Mouse (Mus musculus) olfactory bulb, adult 2 months (tissue): ENCODE measurements at regions not wholly inside any gene's neighbourhood (a gene's known extent, or its start where the extent isn't known, plus 50 kb on each side); places are given as distances from the start of the nearest gene placed in this dataset.

ENCODE experiments used
- H3K27ac ChIP-seq: fragments of 200-500 bp; 2 replicates; pipeline ENCODE4 v1.5.1; 2012; ENCODE audit warnings: low read depth, low read length; ENCODE audit not compliant: insufficient read depth
- H3K4me1 ChIP-seq: fragments of 200-500 bp; 2 replicates; pipeline ENCODE4 v1.6.1; 2012; ENCODE audit warnings: low read length; ENCODE audit not compliant: control insufficient read depth, insufficient read depth
- H3K4me3 ChIP-seq: fragments of 200-500 bp; 2 replicates; pipeline ENCODE4 v1.5.1; 2012; ENCODE audit warnings: mild to moderate bottlenecking, low read depth, low read length, moderate library complexity; ENCODE audit not compliant: insufficient read depth
- CTCF ChIP-seq: fragments of 200-500 bp; IDR thresholded peaks from 2 replicates; pipeline ENCODE4 v1.5.1; 2012; ENCODE audit warnings: low read depth, mild to moderate bottlenecking, low read length, moderate library complexity; ENCODE audit not compliant: insufficient read depth
- POLR2A ChIP-seq: fragments of 200-500 bp; IDR thresholded peaks from 2 replicates; pipeline ENCODE4 v1.6.1; 2012; ENCODE audit warnings: mild to moderate bottlenecking, low read depth, low read length, moderate library complexity; ENCODE audit not compliant: insufficient read depth
- WGBS: fragments of 180-500 bp; shearing (Covaris S2); methylation state at CpG from one replicate; pipeline ENCODE4 v1.1.7; 2018; 5-methylcytosine and 5-hydroxymethylcytosine counted together

DNA sequence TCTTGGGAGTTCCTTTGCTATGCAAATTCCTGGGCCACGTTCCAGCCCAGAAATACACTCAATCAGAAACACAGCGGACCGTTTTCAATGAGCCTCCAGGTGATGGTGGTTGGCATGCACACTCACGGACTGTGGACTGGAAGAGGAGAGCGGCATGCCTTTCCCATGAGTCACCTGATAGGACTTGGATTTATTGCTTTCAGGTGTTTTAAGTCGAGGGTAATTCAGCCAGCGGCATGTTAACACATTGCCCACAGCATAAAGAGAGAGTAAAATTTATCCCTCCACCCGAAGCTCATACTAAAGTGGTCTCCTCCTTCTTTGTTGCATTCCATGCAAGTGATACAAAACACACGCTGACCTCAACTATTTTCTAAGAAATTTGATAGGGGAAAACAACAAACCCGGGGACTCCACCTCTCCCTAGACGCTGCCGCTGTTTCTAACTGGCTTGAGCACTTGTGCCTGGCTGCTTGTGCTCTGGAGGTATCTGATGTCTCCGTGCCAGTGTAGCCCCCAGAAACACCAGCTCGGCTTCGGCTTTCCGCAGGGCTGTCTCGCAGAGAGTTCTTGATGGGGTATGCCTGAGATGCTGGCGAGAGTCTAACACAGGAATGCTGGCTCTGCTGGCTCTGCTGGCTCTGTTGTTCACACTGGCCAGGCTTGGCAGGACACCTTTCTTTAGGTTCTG, 208.4 kb upstream of the Tgfbr2 start:
- no peak overlapping the region for H3K27ac ChIP-seq
- H3K4me1 ChIP-seq: peaks cover 3% of the 10 kb centered on the region
- WGBS: 39% methylated on average over 18 of the region's 18 CpGs
- H3K4me3 ChIP-seq: no peak overlapping the region
- TF ChIP-seq CTCF: no peak
- no peak for TF ChIP-seq POLR2A

GRCm38 (mm10) chr9:116377706-116378105, 202.5 kb upstream of the Tgfbr2 start:
- H3K27ac ChIP-seq: no peak overlapping the region
- no peak for TF ChIP-seq POLR2A
- TF ChIP-seq CTCF: no peak
- no peak overlapping the region for H3K4me3 ChIP-seq
- H3K4me1 ChIP-seq: peaks cover 6% of the 10 kb centered on the region; the same call in 1 of the 2 replicates
- 53% methylated on average over 1 of the region's 1 CpGs for WGBS

DNA sequence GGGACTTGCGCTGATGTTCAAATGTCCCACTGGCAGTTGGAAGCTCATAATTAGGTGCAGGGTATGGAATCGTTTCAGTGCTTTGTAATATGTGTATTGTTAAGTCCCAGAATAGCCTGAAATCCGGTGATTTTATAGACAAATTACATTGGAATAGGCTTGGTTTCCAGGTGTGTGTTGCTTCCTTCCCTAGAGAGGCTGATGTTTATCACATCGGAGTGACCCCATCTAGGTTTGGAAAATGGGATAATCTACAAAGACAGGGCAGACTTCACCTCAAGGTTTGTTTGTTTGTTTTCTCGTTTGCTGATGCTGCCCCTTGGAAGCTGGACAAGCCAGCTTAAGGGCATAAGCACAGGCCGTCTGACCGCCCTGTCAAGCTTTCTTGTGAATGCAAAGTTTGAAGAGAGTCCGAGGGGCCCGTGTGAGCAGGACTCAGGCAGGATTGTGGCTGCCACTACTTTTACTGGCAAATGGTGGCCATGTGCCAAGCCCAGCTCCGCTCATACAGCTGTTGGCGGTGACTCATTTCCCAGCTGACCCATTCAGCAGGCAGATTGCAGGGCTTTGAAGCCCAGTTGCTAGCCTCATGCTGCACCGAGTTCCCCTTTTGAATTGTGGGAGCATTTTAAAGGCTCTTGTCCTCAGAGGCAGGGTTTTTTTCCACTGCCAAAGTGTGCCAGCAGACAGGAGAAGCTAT, 200.6 kb upstream of the Tgfbr2 start:
- Histone ChIP-seq H3K4me1 (peaks cover 6% of the 10 kb centered on the region; the same call in 1 of the 2 replicates), H3K27ac (peak overlapping the region; percentile 38; the same call in 1 of the 2 replicates), H3K4me3 (no peak overlapping the region)
- TF ChIP-seq CTCF: no peak
- TF ChIP-seq POLR2A: no peak
- WGBS: 42% methylated on average over 12 of the region's 12 CpGs

DNA sequence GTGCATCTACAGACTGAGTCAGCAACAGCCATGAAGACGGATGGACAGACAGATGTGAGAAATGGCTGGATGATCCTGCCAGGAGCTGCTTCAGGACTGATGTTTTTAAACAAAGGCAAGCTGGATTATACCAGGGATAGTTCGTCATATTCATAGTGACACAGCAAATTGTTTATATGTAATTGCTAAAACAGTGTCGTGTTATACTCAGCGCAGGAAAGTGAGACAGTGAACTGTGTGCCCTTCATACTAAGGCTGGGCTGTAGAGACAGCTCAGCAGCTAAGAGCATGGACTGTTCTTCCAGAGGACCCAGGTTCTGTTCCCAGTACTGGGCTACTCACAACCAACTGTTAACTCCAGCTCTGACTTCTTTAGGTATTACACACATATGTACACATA, 199.2 kb upstream of the Tgfbr2 start:
- 95% methylated on average over 4 of the region's 4 CpGs for WGBS
- no peak overlapping the region for H3K4me3 ChIP-seq
- H3K4me1 ChIP-seq: peaks cover 6% of the 10 kb centered on the region; the same call in 1 of the 2 replicates
- no peak overlapping the region for H3K27ac ChIP-seq
- TF ChIP-seq CTCF (no peak), POLR2A (no peak)

- 82% methylated on average over 3 of the region's 3 CpGs for WGBS
- TF ChIP-seq POLR2A (no peak), CTCF (no peak)
- Histone ChIP-seq H3K27ac (no peak overlapping the region), H3K4me3 (no peak overlapping the region), H3K4me1 (peaks cover 6% of the 10 kb centered on the region; the same call in 1 of the 2 replicates)
Measured at GRCm38 (mm10) chr9:116373396-116373795, 198.2 kb upstream of the Tgfbr2 start.

- Histone ChIP-seq H3K4me1 (no peaks in the 10 kb centered on the region), H3K27ac (no peak overlapping the region), H3K4me3 (no peak overlapping the region)
- no peak for TF ChIP-seq CTCF
- TF ChIP-seq POLR2A: no peak
Measured at GRCm38 (mm10) chr9:116369059-116369718, 194.0 kb upstream of the Tgfbr2 start.

- Histone ChIP-seq H3K4me3 (no peak overlapping the region), H3K4me1 (no peaks in the 10 kb centered on the region), H3K27ac (no peak overlapping the region)
- no peak for TF ChIP-seq CTCF
- no peak for TF ChIP-seq POLR2A
- 95% methylated on average over 7 of the region's 7 CpGs for WGBS
Measured at GRCm38 (mm10) chr9:116366713-116367112, 191.6 kb upstream of the Tgfbr2 start.

GRCm38 (mm10) chr9:116366193-116366592, 191.0 kb upstream of the Tgfbr2 start:
- WGBS: 81% methylated on average over 9 of the region's 9 CpGs
- H3K4me1 ChIP-seq: no peaks in the 10 kb centered on the region
- H3K27ac ChIP-seq: no peak overlapping the region
- H3K4me3 ChIP-seq: no peak overlapping the region
- no peak for TF ChIP-seq POLR2A
- no peak for TF ChIP-seq CTCF

DNA sequence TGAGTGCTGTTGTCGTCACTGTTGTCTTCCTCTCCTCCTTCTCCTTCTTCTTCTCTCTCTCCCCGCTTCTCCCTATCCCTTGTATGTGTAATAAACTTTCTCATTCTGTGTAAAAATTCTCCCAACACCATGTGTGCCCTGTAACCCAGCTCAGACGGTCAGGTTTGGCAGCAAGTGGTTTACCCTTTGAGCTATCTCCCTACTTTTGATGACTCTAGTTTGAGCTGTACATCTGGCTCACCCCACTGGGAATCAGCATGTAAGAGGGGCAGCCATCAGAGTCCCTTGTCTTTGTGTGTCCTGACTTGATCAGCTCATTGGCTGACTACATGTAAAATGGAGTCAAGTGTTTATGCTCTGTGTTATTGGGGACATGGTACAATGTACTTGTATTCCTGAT, 190.5 kb upstream of the Tgfbr2 start:
- Histone ChIP-seq H3K4me1 (no peaks in the 10 kb centered on the region), H3K4me3 (no peak overlapping the region), H3K27ac (no peak overlapping the region)
- TF ChIP-seq CTCF: no peak
- no peak for TF ChIP-seq POLR2A
- WGBS: 82% methylated on average over 3 of the region's 3 CpGs
